Mouse (Mus musculus): Measurements from ENCODE around the gene Tbcc.

GRCm38 (mm10) chr17:46940461-46940860, 50.0 kb downstream of the Tbcc start:
- no peak for TF ChIP-seq CTCF (IDR thresholded peaks at IDR 0.05; ENCODE audit: extremely low read depth, insufficient read depth, insufficient read length, insufficient replicate concordance)
- TF ChIP-seq POLR2A (IDR thresholded peaks at IDR 0.05; ENCODE audit: low read depth, low read length): no peak
